Mouse (Mus musculus) limb, embryonic 14.5 days (tissue): Measurements from ENCODE around the gene Hes7. TPM values are rescaled to one million over a fixed set of nuclear protein-coding genes. Genes with fewer than 3 reads are reported as not detected.

Experiments used
- ATAC-seq: fragments of 200-750 bp; cut with Nextera tagmentation; 2 replicates; pipeline ENCODE4 v1.8.0; 2017; ENCODE audit warnings: low read depth, moderate number of reproducible peaks, moderate TSS enrichment; ENCODE audit not compliant: low FRiP score
- DNase-seq: peaks from one replicate; pipeline ENCODE4 v3.0.0-alpha.2; 2015; ENCODE audit warnings: low spot score
- H3K27ac ChIP-seq: fragments of 300-500 bp; sonication (generic); replicated peaks from 2 replicates; pipeline ENCODE4 v1.5.1; 2014; ENCODE audit warnings: low read depth, mild to moderate bottlenecking, low read length, moderate library complexity, mixed read lengths
- H3K27me3 ChIP-seq: fragments of 300-500 bp; sonication (generic); 2 replicates; pipeline ENCODE4 v1.6.1; 2014; ENCODE audit warnings: low read length, mixed read lengths; ENCODE audit not compliant: control insufficient read depth, insufficient read depth
- H3K36me3 ChIP-seq: fragments of 300-500 bp; sonication (generic); 2 replicates; pipeline ENCODE4 v1.6.1; 2014; ENCODE audit warnings: mild to moderate bottlenecking, low read length, moderate library complexity, mixed read lengths; ENCODE audit not compliant: control insufficient read depth, insufficient read depth
- H3K4me1 ChIP-seq: fragments of 300-500 bp; sonication (generic); 2 replicates; pipeline ENCODE4 v1.6.1; 2014; ENCODE audit warnings: antibody characterized with exemption, low read length, mixed read lengths; ENCODE audit not compliant: control insufficient read depth, insufficient read depth
- H3K4me2 ChIP-seq: fragments of 300-500 bp; sonication (generic); replicated peaks from 2 replicates; pipeline ENCODE4 v1.6.1; 2014; ENCODE audit warnings: low read depth, mild to moderate bottlenecking, low read length, moderate library complexity; ENCODE audit not compliant: severe bottlenecking
- H3K4me3 ChIP-seq: fragments of 300-500 bp; sonication (generic); replicated peaks from 2 replicates; pipeline ENCODE4 v1.5.1; 2014; ENCODE audit warnings: low read length
- H3K9ac ChIP-seq: fragments of 300-500 bp; sonication (generic); 2 replicates; pipeline ENCODE4 v1.6.1; 2014; ENCODE audit warnings: mild to moderate bottlenecking, low read depth, low read length, moderate library complexity; ENCODE audit not compliant: severe bottlenecking
- H3K9me3 ChIP-seq: fragments of 300-500 bp; sonication (generic); 2 replicates; pipeline ENCODE4 v1.6.1; 2016; ENCODE audit warnings: low read length; ENCODE audit not compliant: control insufficient read depth
- POLR2A ChIP-seq: fragments of 200-500 bp; IDR thresholded peaks from 2 replicates; pipeline ENCODE4 v1.8.0; 2012; ENCODE audit warnings: inconsistent platforms, mild to moderate bottlenecking, moderate library complexity, borderline replicate concordance; ENCODE audit not compliant: insufficient read depth, insufficient read length; ENCODE audit errors: extremely low read depth
- WGBS: fragments of 180-500 bp; shearing (Covaris S2); extraction: QIAGEN DNeasy Blood & Tissue Kit; methylation state at CpG from one replicate; pipeline ENCODE4 v1.1.7; 2014; 5-methylcytosine and 5-hydroxymethylcytosine counted together
- polyA plus RNA-seq, 2 experiments: library from polyadenylated mRNA; depleted of rRNA in 1 of 2; stranded (reverse) in 1 of 2; unstranded in 1 of 2; fragments of >200 nt; fragmentation: Nextera tagmentation in 1 of 2; extraction: Ambion mirVana in 1 of 2; gene quantifications; 2 replicates each; pipeline versions ENCODE4 v1.2.1 to v1.2.3; 2012 to 2014

Gene Hes7
- polyA plus RNA-seq, 2 experiments: 0.30 to 1.1 TPM

- Histone ChIP-seq H3K4me1 (peaks cover 8% of the 10 kb centered on the region; the same call in 1 of the 2 replicates), H3K27me3 (no peaks in the 10 kb centered on the region), H3K4me2 (no peak overlapping the region), H3K9ac (no peak overlapping the region), H3K9me3 (no peaks in the 10 kb centered on the region), H3K4me3 (no peak overlapping the region), H3K27ac (no peak overlapping the region), H3K36me3 (peaks cover 64% of the 10 kb centered on the region)
- 91% methylated on average over 9 of the region's 9 CpGs for WGBS
- ATAC-seq (no peak), DNase-seq (no peak)
- no peak for TF ChIP-seq POLR2A
These were observed 12.0 kb upstream of the Hes7 start for GRCm38 (mm10) chr11:69108223-69108622.

DNA sequence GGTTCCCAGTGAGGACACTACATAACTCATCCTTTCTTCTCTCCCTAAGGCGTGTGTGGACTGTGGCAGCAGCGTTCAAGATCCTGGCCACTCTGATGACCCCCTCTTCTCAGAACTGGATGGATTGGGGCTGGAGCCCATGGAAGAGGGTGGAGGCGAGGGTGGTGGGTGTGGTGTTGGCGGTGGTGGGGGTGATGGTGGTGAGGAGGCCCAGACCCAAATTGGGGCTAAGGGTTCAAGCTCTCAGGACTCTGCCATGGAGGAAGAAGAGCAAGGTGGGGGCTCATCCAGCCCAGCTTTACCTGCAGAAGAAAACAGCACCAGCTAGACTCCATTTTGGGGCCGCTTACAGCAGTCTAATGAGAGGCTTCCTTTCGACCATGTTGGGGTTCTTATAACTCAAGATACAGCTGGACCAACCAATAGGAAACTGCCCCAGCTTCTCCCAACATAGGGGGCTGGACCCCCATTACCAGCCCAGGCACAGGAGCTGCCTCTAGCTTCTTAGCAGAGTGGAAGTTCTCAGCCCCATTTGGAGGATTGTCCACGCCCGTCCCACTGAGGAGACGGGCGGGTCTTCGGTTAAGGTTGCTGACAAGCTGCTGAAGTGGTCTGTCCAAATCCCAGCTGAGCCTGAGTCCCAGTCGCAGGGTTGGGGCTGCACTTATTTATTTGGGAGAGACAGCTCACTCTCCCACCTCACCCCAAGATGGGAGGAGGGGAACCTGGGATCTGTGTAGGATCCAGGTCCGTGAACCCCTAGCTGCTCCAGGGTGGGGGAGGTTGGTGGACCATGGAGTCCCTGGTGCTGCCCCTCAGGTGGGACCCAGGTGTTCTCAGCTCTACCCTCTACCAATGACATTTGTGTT, 10.9 kb upstream of the Hes7 start:
- Histone ChIP-seq H3K4me2 (no peak overlapping the region), H3K4me3 (no peak overlapping the region)

GRCm38 (mm10) chr11:69110319-69111046, 9.7 kb upstream of the Hes7 start:
- peak; percentile 94 for DNase-seq
- Histone ChIP-seq H3K27me3 (no peaks in the 10 kb centered on the region), H3K4me2 (peak overlapping the region; percentile 58), H3K9me3 (no peaks in the 10 kb centered on the region), H3K4me1 (peaks cover 8% of the 10 kb centered on the region; the same call in 1 of the 2 replicates), H3K36me3 (peaks cover 42% of the 10 kb centered on the region), H3K9ac (peak overlapping the region; percentile 37), H3K27ac (peak overlapping the region; percentile 39; the same call in 1 of the 2 replicates), H3K4me3 (peak overlapping the region; percentile 46)
- peak; percentile 85 for ATAC-seq
- 2% methylated on average over 30 of the region's 30 CpGs for WGBS
- no peak for TF ChIP-seq POLR2A

More for the DNA sequence above, 10.9 kb upstream of the Hes7 start:
- ATAC-seq: no peak
- no peak for TF ChIP-seq POLR2A
- Histone ChIP-seq H3K36me3 (peaks cover 54% of the 10 kb centered on the region), H3K9me3 (no peaks in the 10 kb centered on the region), H3K9ac (no peak overlapping the region), H3K4me1 (peaks cover 8% of the 10 kb centered on the region; the same call in 1 of the 2 replicates), H3K27me3 (no peaks in the 10 kb centered on the region), H3K27ac (no peak overlapping the region)
- WGBS: 79% methylated on average over 13 of the region's 13 CpGs
- no peak for DNase-seq

- H3K4me1 ChIP-seq: peaks cover 8% of the 10 kb centered on the region; the same call in 1 of the 2 replicates
- 6% methylated on average over 21 of the region's 21 CpGs for WGBS
- ATAC-seq (peak; percentile 36), DNase-seq (no peak)
- H3K27me3 ChIP-seq: no peaks in the 10 kb centered on the region
- peak overlapping the region; percentile 46 for H3K4me3 ChIP-seq
- H3K4me2 ChIP-seq: peak overlapping the region; percentile 58
- H3K27ac ChIP-seq: no peak overlapping the region
- peak overlapping the region; percentile 37 for H3K9ac ChIP-seq
- peaks cover 34% of the 10 kb centered on the region for H3K36me3 ChIP-seq
- H3K9me3 ChIP-seq: no peaks in the 10 kb centered on the region
- TF ChIP-seq POLR2A: no peak
These were observed 9.0 kb upstream of the Hes7 start for GRCm38 (mm10) chr11:69111051-69111810.

- Histone ChIP-seq H3K9me3 (no peaks in the 10 kb centered on the region), H3K4me1 (peaks cover 9% of the 10 kb centered on the region; the same call in 1 of the 2 replicates), H3K27ac (no peak overlapping the region), H3K27me3 (no peaks in the 10 kb centered on the region), H3K4me2 (no peak overlapping the region), H3K36me3 (peaks cover 28% of the 10 kb centered on the region), H3K9ac (no peak overlapping the region), H3K4me3 (peak overlapping the region; percentile 46; the same call in 1 of the 2 replicates)
- 59% methylated on average over 4 of the region's 4 CpGs for WGBS
- no peak for ATAC-seq
- no peak for DNase-seq
- TF ChIP-seq POLR2A: no peak
These were observed 8.3 kb upstream of the Hes7 start for GRCm38 (mm10) chr11:69111865-69112264.
